Mouse (Mus musculus): ENCODE results near the gene Slc26a3. TPM values are rescaled to one million over a fixed set of nuclear protein-coding genes. Genes with fewer than 3 reads are reported as not detected.
A peak's percentile ranks its signal among the peaks of the same experiment; 100 is the strongest.
"Not testable (repeated sequence)": the region's sequence is repeated elsewhere in the genome, so short reads cannot be mapped to it uniquely, and the experiment has no call there.

Slc26a3 gene
- polyA plus RNA-seq, 1 experiment from 2014 or later = not detected

- no peak overlapping the region for H3K4me2 ChIP-seq
- H3K9me3 ChIP-seq = no peaks in the 10 kb centered on the region
- no peak overlapping the region for H3K9ac ChIP-seq (replicated peaks)
- H3K27me3 ChIP-seq = no peaks in the 10 kb centered on the region
- no peak for ATAC-seq (ENCODE audit: insufficient number of reproducible peaks, insufficient read depth, low FRiP score, low TSS enrichment, low read depth)
- H3K27ac ChIP-seq = no peak overlapping the region
- H3K4me3 ChIP-seq (replicated peaks) = no peak overlapping the region
- WGBS = 76% methylated on average over 3 of the region's 3 CpGs
- no peaks in the 10 kb centered on the region for H3K36me3 ChIP-seq
- no peaks in the 10 kb centered on the region for H3K4me1 ChIP-seq (replicated peaks)
These were observed 31.4 kb downstream of the Slc26a3 start for GRCm38 (mm10) chr12:31421901-31422574.

GRCm38 (mm10) chr12:31437791-31438190 is 47.1 kb downstream of the Slc26a3 start:
- ATAC-seq (ENCODE audit: insufficient number of reproducible peaks, insufficient read depth, low FRiP score, low TSS enrichment, low read depth) = no peak
- WGBS = 68% methylated on average over 6 of the region's 6 CpGs
- no peak overlapping the region for H3K4me2 ChIP-seq
- no peaks in the 10 kb centered on the region for H3K36me3 ChIP-seq
- H3K4me1 ChIP-seq (replicated peaks) = peaks cover under 1% of the 10 kb centered on the region; the same call in 1 of the 2 replicates
- H3K9ac ChIP-seq (replicated peaks) = no peak overlapping the region
- peaks cover 2% of the 10 kb centered on the region; the same call in 1 of the 2 replicates for H3K27me3 ChIP-seq
- no peak overlapping the region for H3K27ac ChIP-seq
- no peak overlapping the region for H3K4me3 ChIP-seq (replicated peaks)
- no peaks in the 10 kb centered on the region for H3K9me3 ChIP-seq

DNA sequence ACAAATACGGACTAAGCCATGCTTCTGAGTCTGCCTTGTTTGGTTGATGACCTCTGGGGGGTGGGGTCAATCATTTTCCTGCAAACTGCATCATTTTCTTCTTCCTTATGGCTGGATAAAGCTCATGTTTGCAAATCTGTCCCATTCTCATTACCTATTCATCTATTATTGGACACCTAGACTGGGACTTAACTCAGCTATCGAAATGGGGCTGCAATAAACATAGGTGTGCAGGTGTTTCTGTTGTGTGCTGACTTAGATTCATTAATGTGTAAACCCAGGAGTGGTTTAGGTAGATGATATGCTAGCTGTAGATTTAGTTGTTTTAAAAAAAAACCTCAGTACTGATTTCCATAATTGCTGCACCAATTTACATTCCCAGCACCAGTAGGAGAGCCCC is 48.9 kb downstream of the Slc26a3 start:
- WGBS = 83% methylated on average over 2 of the region's 2 CpGs
- H3K4me2 ChIP-seq = no peak overlapping the region
- H3K27ac ChIP-seq = no peak overlapping the region
- ATAC-seq (ENCODE audit: insufficient number of reproducible peaks, insufficient read depth, low FRiP score, low TSS enrichment, low read depth) = no peak
- no peaks in the 10 kb centered on the region for H3K9me3 ChIP-seq
- H3K4me3 ChIP-seq (replicated peaks) = no peak overlapping the region
- peaks cover 8% of the 10 kb centered on the region; the same call in 1 of the 2 replicates for H3K27me3 ChIP-seq
- H3K4me1 ChIP-seq (replicated peaks) = peaks cover 14% of the 10 kb centered on the region; the same call in 1 of the 2 replicates
- H3K9ac ChIP-seq (replicated peaks) = no peak overlapping the region
- no peaks in the 10 kb centered on the region for H3K36me3 ChIP-seq

DNA sequence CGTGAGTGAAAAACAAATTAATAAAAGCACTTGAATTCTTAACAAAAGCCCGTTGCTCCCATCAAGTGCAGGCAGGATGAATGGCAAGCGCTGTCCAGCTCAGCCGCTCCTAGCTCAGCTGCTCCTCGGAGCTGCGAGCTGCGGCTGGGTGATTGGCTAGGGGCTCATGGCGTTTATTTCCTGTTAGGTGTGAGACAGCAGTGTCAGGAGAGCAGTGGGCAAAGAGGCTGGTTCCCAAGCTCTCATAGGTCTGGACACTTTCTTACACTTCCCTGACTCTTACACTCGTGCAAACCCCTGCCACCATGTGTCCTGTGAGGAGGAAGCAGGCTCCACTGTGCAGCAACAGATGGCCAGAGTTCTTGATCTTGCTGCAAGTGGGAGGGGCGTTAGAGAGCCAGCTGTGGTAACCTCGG is 53.5 kb downstream of the Slc26a3 start:
- Histone ChIP-seq H3K4me2 (peak overlapping the region; percentile 52), H3K36me3 (no peaks in the 10 kb centered on the region), H3K9me3 (no peaks in the 10 kb centered on the region), H3K9ac (replicated peaks) (no peak overlapping the region), H3K27me3 (peaks cover 8% of the 10 kb centered on the region; the same call in 1 of the 2 replicates), H3K27ac (0 out of 2 replicates have a peak overlapping the region, but pooled peaks have one; percentile 45), H3K4me1 (replicated peaks) (peaks cover 21% of the 10 kb centered on the region; the same call in 1 of the 2 replicates), H3K4me3 (replicated peaks) (peak overlapping the region; percentile 13)
- 1% methylated on average over 11 of the region's 11 CpGs for WGBS
- ATAC-seq (ENCODE audit: insufficient number of reproducible peaks, insufficient read depth, low FRiP score, low TSS enrichment, low read depth) = peak; percentile 76; the same call in 1 of the 2 replicates

GRCm38 (mm10) chr12:31444827-31445226 is 54.2 kb downstream of the Slc26a3 start:
- no peak for ATAC-seq (ENCODE audit: insufficient number of reproducible peaks, insufficient read depth, low FRiP score, low TSS enrichment, low read depth)
- H3K9ac ChIP-seq (replicated peaks) = no peak overlapping the region
- WGBS = 68% methylated on average over 6 of the region's 6 CpGs
- H3K27ac ChIP-seq = no peak overlapping the region
- H3K4me1 ChIP-seq (replicated peaks) = peaks cover 21% of the 10 kb centered on the region; the same call in 1 of the 2 replicates
- H3K4me3 ChIP-seq (replicated peaks) = no peak overlapping the region
- peaks cover 8% of the 10 kb centered on the region; the same call in 1 of the 2 replicates for H3K27me3 ChIP-seq
- H3K36me3 ChIP-seq = no peaks in the 10 kb centered on the region
- no peak overlapping the region for H3K4me2 ChIP-seq
- H3K9me3 ChIP-seq = no peaks in the 10 kb centered on the region

GRCm38 (mm10) chr12:31449341-31449740 is 58.7 kb downstream of the Slc26a3 start:
- WGBS = 86% methylated on average over 3 of the region's 3 CpGs
- H3K9ac ChIP-seq (replicated peaks) = no peak overlapping the region
- H3K36me3 ChIP-seq = no peaks in the 10 kb centered on the region

GRCm38 (mm10) chr12:31456271-31456670 is 65.6 kb downstream of the Slc26a3 start:
- H3K27ac ChIP-seq = no peak overlapping the region
- H3K4me3 ChIP-seq (replicated peaks) = no peak overlapping the region
- H3K9me3 ChIP-seq = no peaks in the 10 kb centered on the region
- H3K4me2 ChIP-seq = no peak overlapping the region
- no peak overlapping the region for H3K9ac ChIP-seq (replicated peaks)
- no peaks in the 10 kb centered on the region for H3K36me3 ChIP-seq
- H3K4me1 ChIP-seq (replicated peaks) = no peaks in the 10 kb centered on the region
- no peak for ATAC-seq (ENCODE audit: insufficient number of reproducible peaks, insufficient read depth, low FRiP score, low TSS enrichment, low read depth)
- no peaks in the 10 kb centered on the region for H3K27me3 ChIP-seq
- 90% methylated on average over 9 of the region's 9 CpGs for WGBS

More at GRCm38 (mm10) chr12:31449341-31449740, 58.7 kb downstream of the Slc26a3 start:
- Histone ChIP-seq H3K27ac (no peak overlapping the region), H3K27me3 (no peaks in the 10 kb centered on the region), H3K4me1 (replicated peaks) (peaks cover 8% of the 10 kb centered on the region; the same call in 1 of the 2 replicates), H3K4me3 (replicated peaks) (no peak overlapping the region), H3K4me2 (no peak overlapping the region), H3K9me3 (no peaks in the 10 kb centered on the region)
- no peak for ATAC-seq (ENCODE audit: insufficient number of reproducible peaks, insufficient read depth, low FRiP score, low TSS enrichment, low read depth)

GRCm38 (mm10) chr12:31458474-31458873 is 67.8 kb downstream of the Slc26a3 start:
- H3K4me1 ChIP-seq (replicated peaks) = no peaks in the 10 kb centered on the region
- H3K4me3 ChIP-seq (replicated peaks) = no peak overlapping the region
- no peaks in the 10 kb centered on the region for H3K36me3 ChIP-seq
- no peak overlapping the region for H3K4me2 ChIP-seq
- WGBS = 76% methylated on average over 4 of the region's 4 CpGs
- H3K9me3 ChIP-seq = no peaks in the 10 kb centered on the region
- no peak for ATAC-seq (ENCODE audit: insufficient number of reproducible peaks, insufficient read depth, low FRiP score, low TSS enrichment, low read depth)
- no peaks in the 10 kb centered on the region for H3K27me3 ChIP-seq
- no peak overlapping the region for H3K9ac ChIP-seq (replicated peaks)
- no peak overlapping the region for H3K27ac ChIP-seq

GRCm38 (mm10) chr12:31460270-31460669 is 69.6 kb downstream of the Slc26a3 start:
- 38% methylated on average over 3 of the region's 3 CpGs for WGBS
- H3K9ac ChIP-seq (replicated peaks) = not testable (repeated sequence)

GRCm38 (mm10) chr12:31461371-31461770 is 70.7 kb downstream of the Slc26a3 start:
- no peaks in the 10 kb centered on the region for H3K27me3 ChIP-seq
- no peak for ATAC-seq (ENCODE audit: insufficient number of reproducible peaks, insufficient read depth, low FRiP score, low TSS enrichment, low read depth)
- WGBS = 91% methylated on average over 9 of the region's 9 CpGs

More at GRCm38 (mm10) chr12:31460270-31460669, 69.6 kb downstream of the Slc26a3 start:
- not testable (repeated sequence) for H3K27ac ChIP-seq; H3K9me3 ChIP-seq; H3K4me1 ChIP-seq (replicated peaks); H3K4me2 ChIP-seq; H3K27me3 ChIP-seq; H3K36me3 ChIP-seq; H3K4me3 ChIP-seq (replicated peaks); ATAC-seq (ENCODE audit: insufficient number of reproducible peaks, insufficient read depth, low FRiP score, low TSS enrichment, low read depth)

DNA sequence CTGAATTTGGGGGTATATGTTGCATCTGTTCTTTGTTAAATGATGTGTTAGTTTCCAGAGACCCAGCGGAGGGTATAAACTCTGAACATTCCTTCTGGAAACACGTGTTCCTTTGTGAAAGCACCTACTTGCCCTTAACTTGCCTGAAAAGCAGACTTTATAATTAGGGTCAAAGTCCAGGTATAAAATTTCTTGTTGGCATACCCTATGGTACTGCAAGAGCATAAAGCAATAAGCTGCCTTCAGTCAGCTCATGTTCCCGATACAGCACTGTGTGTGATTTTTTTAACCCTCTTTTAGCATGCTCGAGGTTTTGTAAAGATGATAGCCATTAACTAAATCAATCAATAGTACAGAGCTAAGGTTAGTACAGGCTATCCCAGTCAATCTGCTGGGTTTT is 71.9 kb downstream of the Slc26a3 start:
- H3K27me3 ChIP-seq = no peaks in the 10 kb centered on the region
- H3K4me2 ChIP-seq = no peak overlapping the region
- no peak for ATAC-seq (ENCODE audit: insufficient number of reproducible peaks, insufficient read depth, low FRiP score, low TSS enrichment, low read depth)
- no peak overlapping the region for H3K4me3 ChIP-seq (replicated peaks)
- H3K4me1 ChIP-seq (replicated peaks) = no peaks in the 10 kb centered on the region
- H3K9me3 ChIP-seq = no peaks in the 10 kb centered on the region
- H3K27ac ChIP-seq = no peak overlapping the region
- 60% methylated on average over 4 of the region's 4 CpGs for WGBS
- no peak overlapping the region for H3K9ac ChIP-seq (replicated peaks)
- H3K36me3 ChIP-seq = no peaks in the 10 kb centered on the region

More at GRCm38 (mm10) chr12:31461371-31461770, 70.7 kb downstream of the Slc26a3 start:
- Histone ChIP-seq H3K4me2 (no peak overlapping the region), H3K9ac (replicated peaks) (no peak overlapping the region), H3K4me1 (replicated peaks) (no peaks in the 10 kb centered on the region), H3K4me3 (replicated peaks) (no peak overlapping the region), H3K27ac (no peak overlapping the region), H3K9me3 (no peaks in the 10 kb centered on the region), H3K36me3 (no peaks in the 10 kb centered on the region)

Data from limb, embryonic 12.5 days (tissue).